Mouse (Mus musculus) retina, postnatal 1 day (tissue): ENCODE results near the gene Ift43.

ENCODE experiments used
- DNase-seq: peaks from one replicate; pipeline ENCODE4 v3.0.0-alpha.2; 2012

Gene Ift43

DNA sequence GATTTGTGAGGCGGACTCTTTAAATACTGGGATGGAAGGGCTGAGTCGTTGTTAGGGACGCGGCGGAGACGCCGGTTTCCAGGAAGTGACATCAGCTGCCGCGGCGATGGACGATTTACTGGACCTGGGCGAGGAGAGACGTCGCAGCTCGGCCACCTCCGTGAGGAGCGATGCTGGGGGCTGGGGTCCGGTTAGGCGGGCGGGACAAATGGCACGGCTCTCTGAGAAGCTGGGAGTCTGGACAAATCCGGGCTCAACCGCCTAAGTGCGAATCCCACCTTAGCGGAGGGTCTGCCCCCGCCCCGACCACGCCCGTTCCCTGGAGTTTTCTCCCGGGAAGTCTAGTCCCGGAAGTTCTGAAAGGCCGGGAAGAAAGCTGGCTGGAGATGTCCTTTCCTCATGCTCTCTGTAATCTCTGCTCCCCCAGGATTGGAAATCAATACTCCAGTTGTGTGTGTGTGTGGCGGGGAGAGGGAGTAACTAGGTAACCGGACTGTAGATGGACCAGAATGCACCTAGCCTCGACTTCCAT lies at the start of gene Ift43:
Ift43 (plus strand) TSS at position 61 of the 532 bp plus-strand sequence.
- DNase-seq: peak; percentile 93

DNA sequence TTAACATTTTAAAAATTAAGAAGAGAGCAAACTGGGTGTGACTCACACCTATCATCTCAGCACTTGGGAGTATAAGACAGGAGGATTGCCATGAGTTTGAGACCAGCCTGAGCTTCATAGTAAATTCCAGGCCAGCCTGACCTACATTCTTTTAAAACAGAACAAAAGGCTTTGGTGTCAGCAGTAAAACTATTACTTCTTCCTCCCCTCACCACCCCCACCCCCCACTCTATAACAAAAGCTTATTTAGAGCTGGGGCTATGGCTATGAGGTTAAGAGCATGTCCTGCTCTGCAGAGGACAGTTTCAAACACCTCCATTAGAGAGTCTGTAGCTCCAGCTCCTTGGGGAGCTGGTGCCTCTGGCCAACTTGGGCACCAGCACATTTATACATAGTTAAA lies 46.8 kb upstream of the Ift43 start:
- DNase-seq: peak; percentile 60

DNA sequence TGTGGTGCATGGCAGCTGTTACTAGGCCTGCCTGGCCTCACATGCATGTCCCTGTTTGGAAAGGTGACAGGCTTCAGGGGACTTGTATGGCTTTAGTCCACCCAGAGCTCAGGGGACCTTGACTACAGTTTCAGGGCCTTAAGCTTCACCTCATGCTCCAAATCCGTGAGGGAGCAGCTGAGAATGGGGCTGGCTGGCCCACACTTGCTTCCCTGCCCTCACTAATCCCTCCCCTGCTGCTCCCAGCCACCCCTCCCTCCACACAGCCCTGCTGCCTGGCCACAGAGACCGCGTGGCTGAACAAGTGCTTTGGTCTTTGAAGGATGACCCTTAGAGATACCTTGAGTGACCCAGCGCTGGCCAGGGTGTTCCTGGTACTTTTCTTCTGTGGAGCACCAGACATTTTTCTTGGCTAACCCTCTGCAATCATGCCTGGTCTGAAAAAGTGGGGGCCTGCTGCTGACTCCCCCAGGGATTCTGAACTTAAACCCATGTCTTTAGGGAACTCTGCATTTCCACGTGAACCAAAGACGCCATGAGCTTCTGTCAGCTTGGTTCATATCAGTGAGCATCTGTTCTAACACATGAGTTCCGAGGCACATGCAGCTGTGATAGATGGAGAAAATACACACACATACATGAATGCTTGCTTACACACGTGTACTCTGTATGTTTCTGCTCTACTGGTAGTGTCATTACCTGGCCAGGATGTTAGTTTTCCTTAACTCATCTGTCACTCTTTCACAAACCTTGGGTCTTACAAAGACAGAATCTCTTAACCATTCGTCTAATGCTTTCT lies 45.8 kb upstream of the Ift43 start:
- DNase-seq: peak; percentile 74

DNA sequence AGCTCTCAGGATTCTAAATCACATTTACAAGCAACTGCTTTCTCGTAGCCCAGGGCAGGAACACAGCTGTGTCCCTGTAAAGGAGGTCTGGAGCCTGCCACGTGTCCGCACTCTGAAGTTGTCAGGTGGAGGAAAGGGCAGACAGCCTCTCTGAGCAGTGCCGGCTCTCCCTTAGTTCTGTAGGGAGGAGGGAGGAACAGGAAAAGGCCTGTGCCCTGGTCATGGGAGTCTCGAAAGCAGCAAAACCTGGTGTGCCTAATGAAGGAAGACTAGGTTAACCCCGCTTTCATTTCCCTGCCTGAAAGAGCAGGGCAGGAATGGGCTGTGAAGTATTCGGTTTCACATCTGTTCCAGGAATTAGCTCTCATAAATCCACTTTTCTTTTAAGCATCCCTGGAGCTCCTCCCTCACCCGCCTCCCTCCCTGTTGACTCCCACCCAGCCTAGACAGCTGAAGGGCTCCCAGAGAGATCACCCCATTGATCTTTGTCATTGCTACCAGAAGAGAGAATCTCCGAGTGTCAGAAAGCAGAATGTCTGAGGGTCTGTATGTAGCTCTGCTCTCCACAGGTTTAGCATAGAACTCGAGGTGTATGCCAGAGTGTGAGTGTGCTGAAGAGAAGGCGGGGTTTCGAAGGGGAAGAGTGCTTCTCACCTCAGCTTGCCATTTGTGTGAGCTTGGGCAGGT lies 45.0 kb upstream of the Ift43 start:
- peak; percentile 64 for DNase-seq

DNA sequence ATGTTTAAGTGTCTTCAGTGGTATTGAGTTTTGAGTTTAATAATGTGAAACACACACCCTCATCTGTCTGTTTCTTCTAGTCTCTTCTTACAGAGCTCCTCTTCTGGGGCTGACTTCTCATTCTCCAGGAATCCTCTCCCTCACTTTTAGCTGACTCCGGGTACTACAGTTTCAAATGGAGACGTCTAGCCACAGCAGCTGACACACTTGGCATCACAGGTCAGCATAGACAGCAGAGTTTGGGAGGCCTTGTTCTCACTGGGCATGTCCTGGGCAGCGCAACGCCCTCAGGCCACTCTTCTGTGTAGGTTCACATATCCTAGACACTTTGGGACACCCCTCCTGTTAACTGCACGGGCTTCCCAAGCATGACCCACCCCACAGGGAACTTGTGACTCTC lies 43.3 kb upstream of the Ift43 start:
- no peak for DNase-seq

DNA sequence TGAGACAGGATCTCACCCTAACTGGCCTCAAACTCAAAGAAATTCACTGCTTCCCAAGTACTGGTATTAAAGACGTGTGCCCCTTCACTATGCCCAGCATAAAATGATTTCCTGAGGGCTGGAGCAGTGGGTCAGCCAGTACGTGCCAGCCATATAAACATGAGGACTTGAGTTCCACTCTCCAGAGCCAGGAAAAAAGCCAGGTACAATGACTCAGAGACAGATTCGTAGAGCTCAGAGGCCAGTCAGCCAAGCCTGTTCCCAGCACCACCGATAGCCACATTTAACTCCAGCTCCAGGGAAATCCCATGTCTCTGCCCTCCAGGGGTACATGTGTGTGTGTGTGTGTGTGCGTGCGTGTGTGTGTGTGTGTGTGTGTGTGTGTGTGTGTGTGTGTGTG lies 42.6 kb upstream of the Ift43 start:
- no peak for DNase-seq

DNA sequence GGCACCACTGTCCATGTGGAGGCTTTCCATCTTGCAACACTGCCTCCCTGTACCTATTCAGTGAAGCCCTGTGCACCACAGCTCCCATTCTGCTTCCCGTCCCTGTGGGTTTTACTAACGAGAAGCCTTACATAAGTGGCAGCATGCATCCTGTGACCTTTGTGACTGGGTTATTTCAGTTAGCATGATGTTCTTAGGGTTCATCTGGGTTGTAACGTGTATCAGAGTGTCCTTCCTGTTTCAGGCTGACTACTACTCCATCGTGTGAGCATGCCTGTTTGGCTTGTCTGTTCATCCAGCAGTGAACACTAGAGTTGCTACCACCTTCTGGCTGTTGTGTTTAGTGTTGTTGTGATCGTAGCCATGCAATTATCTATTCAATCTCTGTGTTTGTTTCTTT lies 36.2 kb upstream of the Ift43 start:
- no peak for DNase-seq

DNA sequence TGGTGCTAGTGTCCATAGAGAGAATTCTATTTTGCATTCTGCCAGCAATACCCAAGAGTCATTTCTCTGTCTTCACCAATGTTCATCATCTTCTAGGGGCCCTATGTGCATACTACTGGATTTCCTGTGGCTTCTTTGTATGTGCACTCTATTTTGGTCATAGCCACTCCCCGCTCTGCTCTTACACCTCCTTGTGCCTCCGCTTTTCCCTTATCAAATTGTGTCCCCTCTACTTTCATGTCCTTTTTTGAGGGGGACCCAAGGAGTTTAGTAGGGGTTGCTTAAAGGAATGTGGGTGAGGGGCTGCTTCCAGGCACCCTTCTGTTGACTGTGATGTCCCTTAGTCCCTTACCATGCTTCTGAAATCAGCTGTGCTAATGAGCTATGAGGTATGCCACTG lies 35.6 kb upstream of the Ift43 start:
- no peak for DNase-seq

DNA sequence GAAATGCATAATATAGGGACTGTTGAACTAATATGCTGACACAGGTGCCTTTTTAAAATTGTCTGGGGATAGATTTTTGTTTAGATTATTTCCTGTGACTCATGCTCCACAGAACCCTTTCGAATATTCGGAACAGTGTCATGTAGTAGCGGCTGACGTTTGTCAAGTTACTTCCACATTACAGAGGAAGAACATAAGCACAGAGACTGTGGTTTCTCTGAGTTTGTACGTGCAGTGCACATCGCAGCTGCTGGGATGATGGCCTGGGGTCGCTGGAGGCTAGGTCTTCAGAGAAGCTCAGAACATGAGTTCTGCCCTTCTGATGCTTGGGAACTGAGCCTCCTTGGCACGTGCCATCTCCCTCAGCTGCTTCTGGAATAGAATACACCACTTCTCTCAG lies 35.0 kb upstream of the Ift43 start:
- no peak for DNase-seq

DNA sequence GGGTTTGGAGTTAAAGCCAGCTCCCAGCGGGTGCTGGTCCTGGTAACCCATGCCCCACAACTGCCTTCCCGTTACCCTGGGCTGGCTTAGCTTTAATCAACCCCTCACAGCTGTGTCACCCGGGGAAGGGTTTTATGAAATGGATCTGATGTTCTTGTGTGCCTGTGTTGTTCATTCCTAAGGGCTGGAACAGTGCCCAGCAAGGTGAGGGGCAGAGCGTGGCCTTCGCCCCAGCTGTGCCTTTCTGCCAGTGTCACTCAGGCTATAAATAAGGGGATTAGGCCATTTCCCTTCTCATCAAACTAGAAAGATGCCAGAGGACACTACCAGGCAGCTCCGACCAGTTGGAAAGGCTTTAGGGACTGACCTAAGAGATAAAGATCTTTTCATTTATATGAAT lies 32.5 kb upstream of the Ift43 start:
- peak; percentile 21 for DNase-seq

DNA sequence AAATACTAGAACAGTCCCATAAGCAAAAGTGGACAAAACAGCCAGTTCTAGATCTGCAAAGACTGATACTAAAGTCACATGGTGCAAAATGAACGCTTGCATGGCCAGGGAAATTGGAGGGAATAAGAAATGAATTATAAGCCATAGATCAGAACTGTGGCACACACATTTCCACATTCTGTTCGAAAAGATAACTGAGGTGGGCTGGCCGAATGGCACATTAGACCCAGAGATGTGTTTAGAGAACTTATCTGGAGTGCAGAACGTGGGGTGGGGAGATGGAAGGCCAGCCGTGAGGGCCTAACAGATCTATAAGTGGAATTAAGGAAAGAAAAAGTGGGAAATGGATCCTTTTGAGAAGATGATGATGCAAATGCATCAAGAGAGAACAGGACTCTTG lies 30.9 kb upstream of the Ift43 start:
- DNase-seq: no peak

DNA sequence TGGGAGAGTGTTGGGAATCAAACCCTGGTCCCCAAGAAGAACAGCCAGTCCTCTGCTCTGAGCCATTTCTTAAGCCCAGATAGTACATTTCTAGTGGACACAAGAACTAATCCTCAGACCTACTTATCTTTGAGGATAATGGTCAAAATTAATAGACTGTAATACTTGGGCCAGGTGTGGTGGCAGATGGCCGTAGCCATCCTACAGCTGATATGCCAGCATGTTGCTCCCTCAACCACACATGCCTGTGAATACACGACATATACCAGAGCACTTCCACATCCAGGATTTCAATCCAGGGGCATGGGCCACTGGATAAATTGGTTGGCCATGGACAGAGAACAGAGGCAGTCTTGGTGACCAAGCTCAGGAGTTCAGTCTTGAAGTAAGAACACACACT lies 27.0 kb upstream of the Ift43 start:
- DNase-seq: no peak

DNA sequence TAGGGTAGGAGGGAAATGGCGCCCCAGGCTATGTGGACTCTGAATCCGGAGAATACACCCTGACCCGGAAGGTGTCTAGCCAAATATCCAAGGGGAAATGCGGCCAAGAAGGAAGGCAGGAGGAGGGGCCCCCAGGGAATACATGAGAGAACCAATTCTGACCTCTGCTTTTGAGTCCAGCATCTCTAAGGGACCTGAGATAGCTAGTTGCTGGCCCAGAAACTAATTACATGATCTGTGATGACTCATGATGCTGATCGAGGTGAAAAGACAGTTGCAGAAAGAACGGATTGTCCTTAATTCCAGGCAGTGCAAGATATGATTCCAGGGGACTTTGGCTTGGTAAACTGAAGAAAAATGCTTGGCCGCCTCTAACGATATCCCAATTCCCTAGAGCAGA lies 25.4 kb upstream of the Ift43 start:
- no peak for DNase-seq

DNA sequence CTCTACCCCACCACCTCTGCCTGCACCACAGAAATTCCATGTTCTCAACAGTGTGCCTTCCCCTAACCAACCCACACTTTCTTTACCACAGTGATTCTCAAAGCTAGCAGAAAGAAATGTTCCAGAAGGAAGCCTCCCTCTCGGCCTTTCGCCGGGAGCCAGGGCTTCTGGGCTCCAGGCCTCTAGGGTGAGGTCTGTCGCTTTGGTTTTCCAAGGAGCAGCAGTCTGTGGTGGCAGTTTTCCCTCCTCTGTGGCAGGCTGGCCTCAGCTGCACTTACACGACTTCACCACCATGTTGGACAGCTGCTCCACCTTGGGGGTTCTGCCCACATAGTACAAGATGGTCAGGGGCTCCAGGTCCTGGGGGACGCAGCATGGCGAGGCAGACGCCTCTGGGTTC lies 24.8 kb upstream of the Ift43 start:
- DNase-seq: no peak

DNA sequence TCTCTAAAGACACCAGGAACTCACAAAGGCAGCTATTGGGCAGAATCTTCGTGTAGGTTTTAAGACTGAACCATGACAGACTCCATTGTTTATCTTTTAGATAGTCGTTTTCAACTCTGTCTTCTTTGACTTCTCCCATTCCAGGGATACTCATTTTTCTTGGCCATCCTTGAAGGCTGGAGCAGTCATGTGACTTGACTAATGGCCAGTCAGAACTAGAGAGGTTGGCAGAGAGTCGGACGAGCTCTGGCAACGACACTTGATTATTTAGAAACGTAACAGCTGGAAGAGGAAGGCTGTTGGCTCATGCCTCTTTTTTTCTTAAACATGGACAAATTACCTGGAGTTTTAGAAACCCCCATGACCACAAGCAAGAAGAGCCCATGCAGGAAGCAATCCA lies 23.0 kb upstream of the Ift43 start:
- DNase-seq: no peak

DNA sequence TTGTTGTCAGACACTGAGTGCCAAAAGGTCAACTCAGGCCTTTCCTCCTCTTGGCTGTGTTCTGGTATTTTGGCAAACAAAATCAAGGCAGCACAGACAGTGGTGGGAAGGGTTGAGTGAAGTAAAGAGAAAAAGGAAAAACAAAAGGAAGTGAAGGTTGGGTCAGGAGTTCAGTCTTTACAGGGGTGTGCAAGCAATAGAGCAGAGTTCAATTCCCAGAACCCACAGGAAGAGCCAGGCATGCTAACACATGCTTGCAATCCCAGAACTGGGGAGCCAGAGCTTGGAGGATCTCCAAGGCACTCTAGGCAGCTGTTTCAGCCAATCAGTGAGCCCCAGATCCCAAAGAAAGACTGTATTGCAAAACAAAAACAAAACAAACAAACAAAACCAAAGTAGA lies 17.5 kb upstream of the Ift43 start:
- no peak for DNase-seq

DNA sequence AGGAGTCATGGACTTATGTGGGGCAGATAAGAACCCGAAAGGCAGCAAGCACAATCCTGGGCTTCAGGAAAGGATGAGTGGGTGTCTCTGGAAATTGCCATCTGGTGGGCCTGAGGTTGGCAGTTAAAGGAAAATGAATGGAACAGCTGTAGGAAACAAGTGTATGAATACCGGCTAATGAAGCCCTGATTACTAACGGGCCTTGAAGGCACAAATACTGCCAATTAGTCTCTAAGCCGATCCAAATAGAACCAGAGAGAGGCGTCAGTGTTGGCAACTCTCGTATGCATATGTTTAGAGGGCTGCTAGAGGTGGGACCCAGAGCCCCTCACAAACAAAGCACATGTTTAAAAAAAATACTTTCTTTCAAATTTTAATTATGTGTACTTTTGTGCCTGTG lies 10.9 kb upstream of the Ift43 start:
- peak; percentile 89 for DNase-seq

DNA sequence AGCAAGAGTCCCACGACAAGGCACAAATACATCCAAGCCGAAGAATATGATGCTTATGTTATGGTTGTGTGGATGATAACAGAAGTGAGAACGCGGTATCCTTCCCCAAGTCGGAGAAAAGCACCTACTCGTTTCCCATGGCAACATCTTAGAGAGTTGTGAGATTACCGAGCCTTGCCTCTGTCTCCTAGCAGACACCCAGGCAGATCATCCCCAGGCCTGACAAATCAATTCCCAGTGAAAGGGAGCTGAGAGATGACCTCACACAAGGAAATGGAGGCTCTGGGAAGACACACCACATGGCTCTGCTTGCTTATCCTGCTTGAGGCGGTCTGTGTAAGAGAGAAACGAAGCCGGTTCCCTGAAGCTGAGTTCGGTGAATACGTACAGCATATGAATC lies 7.7 kb upstream of the Ift43 start:
- peak; percentile 45 for DNase-seq

DNA sequence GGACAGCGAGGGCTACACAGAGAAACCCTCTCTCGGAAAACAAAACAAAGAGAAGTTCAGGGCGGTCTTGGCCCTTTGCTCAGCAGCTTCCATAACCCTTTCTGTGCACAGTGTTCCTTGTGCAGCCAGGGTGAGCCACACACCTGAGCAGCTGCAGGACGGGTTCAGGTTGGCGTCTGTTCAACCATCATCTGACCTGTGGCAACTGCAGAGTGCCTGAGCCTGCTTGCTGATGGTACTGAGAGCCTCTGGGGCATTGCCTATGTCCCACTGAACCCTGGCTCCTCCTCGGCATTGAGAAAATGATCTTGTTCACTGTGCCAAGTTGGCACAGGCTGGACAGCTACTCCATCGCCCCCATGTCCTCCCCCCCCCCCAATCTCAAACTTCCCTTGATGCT lies 7.0 kb upstream of the Ift43 start:
- DNase-seq: no peak

DNA sequence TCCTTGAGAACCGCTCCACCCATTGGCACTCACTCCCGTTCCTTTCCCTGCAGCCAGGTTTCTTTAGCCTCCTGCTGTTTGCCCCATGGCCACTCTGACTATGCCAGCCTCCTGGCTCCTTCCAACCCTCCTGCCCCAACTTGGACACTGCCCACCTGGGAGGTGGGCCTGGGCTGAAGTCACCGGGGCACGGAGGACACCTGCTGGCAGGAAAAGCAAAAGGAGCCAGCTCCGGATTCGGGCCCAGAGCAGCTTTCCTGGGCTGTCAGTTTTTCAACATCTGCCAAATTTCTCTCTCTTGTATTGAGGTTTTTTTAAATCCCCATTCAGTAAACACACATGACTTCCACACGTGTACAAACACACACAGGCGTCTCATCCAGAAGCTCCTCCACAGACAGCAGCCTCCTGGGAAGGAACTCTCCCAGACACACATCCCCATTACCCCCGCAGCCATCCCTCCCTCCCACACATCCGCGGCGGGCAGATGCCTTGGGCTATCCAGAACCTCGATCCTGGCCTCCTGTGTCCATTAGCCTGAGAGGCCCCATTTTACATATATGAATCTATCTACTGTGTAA lies 5.9 kb upstream of the Ift43 start:
- DNase-seq: peak; percentile 49

DNA sequence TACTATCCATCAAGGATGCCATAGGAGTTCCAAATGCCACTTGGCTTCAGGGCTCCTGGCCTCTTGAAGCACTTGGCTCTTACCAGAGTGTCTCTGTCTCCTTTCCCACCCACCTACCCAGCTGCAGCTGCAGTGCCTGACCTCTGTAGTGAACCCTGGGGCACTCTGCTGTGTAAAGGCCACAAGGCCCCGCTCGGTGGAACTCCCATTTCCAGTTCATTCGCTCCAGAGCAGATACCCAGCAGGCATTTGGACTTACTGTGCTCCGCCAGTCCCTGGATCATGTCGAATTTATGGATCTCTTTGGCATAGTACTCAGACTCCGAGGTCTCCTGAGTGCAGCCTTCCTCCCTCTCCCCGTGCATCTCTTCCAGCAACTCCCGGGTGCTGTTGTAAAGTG lies 5.0 kb upstream of the Ift43 start:
- DNase-seq: peak; percentile 60

DNA sequence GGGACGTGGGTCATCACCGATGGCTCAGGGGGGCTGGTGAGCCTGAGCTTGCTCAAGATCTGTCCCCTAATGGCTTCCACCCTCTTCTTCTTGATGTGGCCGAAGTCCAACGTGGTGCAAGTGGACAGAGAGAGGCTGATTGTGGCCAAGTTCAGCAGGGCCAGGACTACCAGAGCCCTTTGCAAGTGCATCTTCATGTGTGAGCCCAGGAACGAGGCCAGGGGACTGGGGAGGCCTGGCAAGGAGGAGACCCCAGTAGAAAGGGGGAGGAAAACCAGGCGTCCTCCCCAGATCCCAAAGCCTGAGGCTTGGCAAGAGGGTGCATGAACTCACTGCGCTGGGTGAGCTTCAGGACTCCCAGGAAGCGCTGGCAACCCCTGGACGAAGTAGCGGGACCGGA lies 4.6 kb upstream of the Ift43 start:
- DNase-seq: no peak

DNA sequence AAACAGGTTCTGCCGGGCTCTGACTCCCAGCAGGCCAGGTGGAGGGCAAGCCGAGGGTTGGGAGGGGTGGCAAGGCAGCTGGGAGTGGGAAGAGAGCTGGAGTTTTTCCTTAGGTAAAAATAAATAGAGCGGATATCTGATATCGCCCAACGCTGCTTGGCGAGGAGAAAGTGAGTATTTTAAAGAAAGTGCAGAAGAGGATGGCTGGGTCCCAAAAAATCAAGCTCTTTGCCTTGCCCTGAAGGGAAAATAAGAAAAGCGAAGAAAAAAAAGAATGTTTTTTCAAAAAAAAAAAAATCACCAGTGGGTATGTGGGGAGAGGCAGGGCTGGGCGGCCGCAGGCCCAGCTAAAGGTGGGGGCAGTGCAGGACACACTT lies 4.2 kb upstream of the Ift43 start:
- peak; percentile 32 for DNase-seq

DNA sequence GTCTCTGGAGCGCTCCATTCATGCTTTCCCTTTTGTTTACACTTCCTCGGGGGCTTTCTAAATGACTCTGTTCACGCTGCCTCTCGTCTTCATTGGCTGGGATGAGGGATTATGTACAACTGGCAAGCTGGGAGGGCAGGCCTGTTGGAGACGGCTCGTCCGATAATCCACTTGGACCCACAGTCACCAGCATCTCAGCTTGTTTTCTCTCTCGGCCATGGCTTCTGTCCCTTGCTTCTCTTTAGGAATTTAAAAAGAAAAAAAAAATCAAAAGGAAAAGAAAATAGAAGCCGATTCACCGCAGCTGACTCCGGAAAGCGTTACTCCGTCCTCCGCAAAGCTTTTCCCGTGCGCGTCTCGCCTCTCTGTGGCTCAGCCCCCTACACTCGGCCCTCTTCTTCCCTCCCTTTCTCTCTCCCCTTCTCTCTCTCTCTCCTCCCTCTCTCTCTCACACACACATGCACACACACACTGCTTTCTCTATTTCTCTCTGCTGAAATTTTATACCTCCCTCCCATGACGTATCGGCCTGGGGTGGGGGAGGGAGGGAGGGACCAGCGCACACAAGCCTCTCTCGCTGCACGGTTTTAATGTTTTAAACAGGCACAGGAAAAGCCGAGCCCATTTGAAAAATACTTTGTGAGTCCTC lies 3.7 kb upstream of the Ift43 start, which contains the start of gene Tgfb3:
Tgfb3 (minus strand) TSS at position 489 of the 649 bp plus-strand sequence.
- peak; percentile 85 for DNase-seq
